Mouse (Mus musculus) right cerebral cortex, postnatal 10 days (tissue): ENCODE results near the gene Tomt.

Experiments used
- DNase-seq, 2 experiments: peaks; one replicate each; pipeline ENCODE4 v3.0.0; 2021; ENCODE audit warnings: low spot score in 2 of 2

Tomt gene

DNA sequence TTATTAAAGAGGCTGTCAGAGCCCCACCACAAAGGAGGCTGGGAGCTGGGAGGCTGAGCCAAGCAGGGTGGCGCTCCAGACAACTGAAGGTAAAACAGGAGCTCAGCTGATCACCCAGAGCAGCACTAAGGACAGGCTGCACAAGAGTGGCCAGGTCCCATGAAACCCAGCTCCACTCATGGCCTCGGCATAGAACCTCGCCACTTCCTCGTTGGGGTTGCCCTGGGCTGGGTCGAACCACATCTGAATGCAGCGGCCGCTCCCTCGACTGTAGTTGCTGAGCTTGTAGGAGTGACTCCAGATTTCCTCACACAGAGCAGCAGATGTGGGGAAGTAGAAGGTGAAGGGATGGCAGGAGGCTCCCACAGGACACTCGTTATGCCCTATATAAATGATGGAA lies 47.8 kb downstream of the Tomt start:
- peak in 1 of 2 experiments; percentile 27 for DNase-seq

DNA sequence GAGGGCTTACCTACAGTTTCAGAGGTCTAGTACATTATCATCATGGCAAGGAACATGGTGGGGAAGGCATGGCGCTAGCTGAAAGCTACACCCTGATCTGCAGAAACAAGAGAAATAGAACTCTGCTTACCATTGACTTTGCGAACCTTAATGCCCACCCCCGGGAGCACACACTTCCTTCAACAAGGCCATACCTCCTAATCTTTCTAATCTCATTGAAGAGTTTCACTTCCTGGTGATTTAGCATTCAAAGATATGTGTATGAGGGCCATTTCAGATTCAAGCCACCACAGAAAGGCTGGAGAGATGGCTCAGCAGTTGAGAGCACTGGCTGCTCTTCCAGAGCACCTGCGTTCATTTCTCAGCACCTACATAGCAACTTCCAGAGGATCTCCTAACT lies 49.1 kb downstream of the Tomt start, which contains the start of gene Folr2:
TSS of gene Folr2 (minus strand) at position 101 of the 400 bp plus-strand sequence.
- DNase-seq, result no peak

- DNase-seq, result no peak
These were observed 52.3 kb downstream of the Tomt start for GRCm38 (mm10) chr7:101853816-101854215.

DNA sequence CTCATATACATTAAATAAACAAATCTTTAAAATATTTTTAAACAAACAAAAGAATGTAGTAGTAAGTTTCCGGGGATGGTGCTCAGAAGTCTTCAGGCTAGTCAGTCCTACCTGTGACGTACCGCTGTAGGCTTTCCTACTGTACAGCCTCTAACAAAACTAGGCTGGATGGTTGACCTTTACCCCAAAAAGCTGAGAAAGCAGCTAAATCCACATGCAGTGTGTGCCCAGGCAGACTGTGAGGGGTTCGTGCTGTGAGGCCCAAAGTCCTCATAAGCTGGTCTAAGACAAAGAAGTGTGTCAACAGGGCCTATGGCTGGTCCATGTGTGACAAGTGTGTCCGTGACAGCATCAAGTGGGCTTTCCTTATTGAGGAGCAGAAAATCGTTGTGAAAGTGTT lies 53.3 kb downstream of the Tomt start:
- DNase-seq, result no peak

GRCm38 (mm10) chr7:101851689-101852088 lies 54.5 kb downstream of the Tomt start:
- DNase-seq, result no peak
